Mouse (Mus musculus): Measurements from ENCODE around the gene Zbtb37.
"Not testable (repeated sequence)": the region's sequence is repeated elsewhere in the genome, so short reads cannot be mapped to it uniquely, and the experiment has no call there.

Zbtb37 gene

GRCm38 (mm10) chr1:161032345-161032744, 2.3 kb downstream of the Zbtb37 start:
- DNase-seq (ENCODE audit: low spot score) = no peak

- DNase-seq (ENCODE audit: low spot score) = no peak
These were observed 2.8 kb downstream of the Zbtb37 start for GRCm38 (mm10) chr1:161031881-161032280.

GRCm38 (mm10) chr1:161030058-161030457, 4.6 kb downstream of the Zbtb37 start:
- DNase-seq (ENCODE audit: low spot score) = no peak

GRCm38 (mm10) chr1:161028427-161028826, 6.2 kb downstream of the Zbtb37 start:
- not testable (repeated sequence) for DNase-seq (ENCODE audit: low spot score)

GRCm38 (mm10) chr1:161027196-161027595, 7.5 kb downstream of the Zbtb37 start:
- no peak for DNase-seq (ENCODE audit: low spot score)

- peak; percentile 93 for DNase-seq (ENCODE audit: low spot score)
These were observed 9.0 kb downstream of the Zbtb37 start for GRCm38 (mm10) chr1:161025410-161026210.

GRCm38 (mm10) chr1:161020051-161020450, 14.6 kb downstream of the Zbtb37 start:
- no peak for DNase-seq (ENCODE audit: low spot score)

GRCm38 (mm10) chr1:161016378-161016777, 18.3 kb downstream of the Zbtb37 start:
- no peak for DNase-seq (ENCODE audit: low spot score)

- DNase-seq (ENCODE audit: low spot score) = no peak
These were observed 24.2 kb downstream of the Zbtb37 start for GRCm38 (mm10) chr1:161010436-161010835.

- DNase-seq (ENCODE audit: low spot score) = no peak
These were observed 26.6 kb downstream of the Zbtb37 start for GRCm38 (mm10) chr1:161008038-161008437.

GRCm38 (mm10) chr1:161006471-161006870, 28.2 kb downstream of the Zbtb37 start:
- no peak for DNase-seq (ENCODE audit: low spot score)

- DNase-seq (ENCODE audit: low spot score) = no peak
These were observed 29.1 kb downstream of the Zbtb37 start for GRCm38 (mm10) chr1:161005526-161005925.

GRCm38 (mm10) chr1:161004942-161005341, 29.7 kb downstream of the Zbtb37 start:
- DNase-seq (ENCODE audit: low spot score) = peak; percentile 28

- DNase-seq (ENCODE audit: low spot score) = no peak
These were observed 40.8 kb downstream of the Zbtb37 start for GRCm38 (mm10) chr1:160993851-160994250.

GRCm38 (mm10) chr1:160989395-160989794, 45.3 kb downstream of the Zbtb37 start:
- DNase-seq (ENCODE audit: low spot score) = no peak

- DNase-seq (ENCODE audit: low spot score) = no peak
These were observed 47.6 kb downstream of the Zbtb37 start for GRCm38 (mm10) chr1:160986881-160987635.

- DNase-seq (ENCODE audit: low spot score) = no peak
These were observed 49.2 kb downstream of the Zbtb37 start for GRCm38 (mm10) chr1:160985477-160985876.

GRCm38 (mm10) chr1:160984731-160985130, 49.9 kb downstream of the Zbtb37 start:
- DNase-seq (ENCODE audit: low spot score) = not testable (repeated sequence)

- DNase-seq (ENCODE audit: low spot score) = peak; percentile 54
These were observed 51.8 kb downstream of the Zbtb37 start for GRCm38 (mm10) chr1:160982887-160983286.

GRCm38 (mm10) chr1:160981337-160981736, 53.3 kb downstream of the Zbtb37 start:
- DNase-seq (ENCODE audit: low spot score) = no peak

GRCm38 (mm10) chr1:160980537-160981234, 54.0 kb downstream of the Zbtb37 start:
- DNase-seq (ENCODE audit: low spot score) = no peak

- no peak for DNase-seq (ENCODE audit: low spot score)
These were observed 54.6 kb downstream of the Zbtb37 start for GRCm38 (mm10) chr1:160980021-160980420.

Data from adipocyte (in vitro differentiated cells).